ENCODE assay signal across 20 mouse cellular contexts in genomic region chr4:132101152-132101551, GRCm38 (mm10). TPM values are rescaled to one million over a fixed set of nuclear protein-coding genes. Genes with fewer than 3 reads are reported as not detected.
DNase-seq lines count a peak whose midpoint lies in the region; ATAC-seq and TF ChIP-seq lines count a peak whose summit lies in the region.
"Had no signal": no experiment of that assay in that cellular context is flagged by ENCODE, and none has a peak within 500 bp of the region (broad histone marks: within the 10 kb centered on the region; RNA-seq: fewer than 3 reads in every experiment).

No protein-coding gene starts in this region.

- 37% methylated on average over 3 of the region's 3 CpGs for WGBS in cerebellum, adult 2 months
- WGBS in intestine, postnatal 0 days: 34% methylated on average over 3 of the region's 3 CpGs
- WGBS in intestine, embryonic 15.5 days: 27% methylated on average over 3 of the region's 3 CpGs
- 34% methylated on average over 3 of the region's 3 CpGs for WGBS in midbrain, embryonic 14.5 days
- 54% methylated on average over 3 of the region's 3 CpGs for WGBS in midbrain, embryonic 10.5 days
- 34% methylated on average over 3 of the region's 3 CpGs for WGBS in neural tube, embryonic 15.5 days

- no peak overlapping the region for H3K9ac ChIP-seq in intestine, postnatal 0 days (ENCODE audit: low read depth, low read length)
- no peak overlapping the region for H3K9ac ChIP-seq in intestine, embryonic 15.5 days
- H3K9ac ChIP-seq in midbrain, embryonic 14.5 days (replicated peaks; ENCODE audit: low read length): no peak overlapping the region
- H3K9ac ChIP-seq in neural tube, embryonic 15.5 days (replicated peaks): no peak overlapping the region
- H3K9ac ChIP-seq: embryonic facial prominence, embryonic 12.5 days; limb, embryonic 12.5 days had no signal

- no peaks in the 10 kb centered on the region for H3K27me3 ChIP-seq in cerebellum, adult 2 months (ENCODE audit: control insufficient read depth, insufficient read depth, low read length)
- no peaks in the 10 kb centered on the region for H3K27me3 ChIP-seq in intestine, postnatal 0 days (replicated peaks; ENCODE audit: control insufficient read depth, insufficient read depth, low read length)
- H3K27me3 ChIP-seq in intestine, embryonic 15.5 days (replicated peaks): no peaks in the 10 kb centered on the region
- no peaks in the 10 kb centered on the region for H3K27me3 ChIP-seq in midbrain, embryonic 14.5 days (ENCODE audit: control insufficient read depth, insufficient read depth, low read length)
- H3K27me3 ChIP-seq in midbrain, embryonic 10.5 days (ENCODE audit: low read depth, poor library complexity, severe bottlenecking): no peaks in the 10 kb centered on the region
- no peaks in the 10 kb centered on the region for H3K27me3 ChIP-seq in neural tube, embryonic 15.5 days (replicated peaks)
- H3K27me3 ChIP-seq: embryonic facial prominence, embryonic 12.5 days; limb, embryonic 12.5 days had no signal

- H3K36me3 ChIP-seq in intestine, postnatal 0 days (ENCODE audit: control insufficient read depth, insufficient read depth): no peaks in the 10 kb centered on the region
- H3K36me3 ChIP-seq in intestine, embryonic 15.5 days: no peaks in the 10 kb centered on the region
- H3K36me3 ChIP-seq in midbrain, embryonic 14.5 days (ENCODE audit: control insufficient read depth, insufficient read depth, low read length): no peaks in the 10 kb centered on the region
- no peaks in the 10 kb centered on the region for H3K36me3 ChIP-seq in midbrain, embryonic 10.5 days
- no peaks in the 10 kb centered on the region for H3K36me3 ChIP-seq in neural tube, embryonic 15.5 days
- H3K36me3 ChIP-seq: embryonic facial prominence, embryonic 12.5 days; limb, embryonic 12.5 days had no signal

- TF ChIP-seq CTCF in cerebellum, adult 2 months (IDR thresholded peaks at IDR 0.05; ENCODE audit: borderline replicate concordance, insufficient read depth, low read depth, low read length): peak; percentile 33; the same call in 1 of the 2 replicates
- TF ChIP-seq CTCF in intestine, postnatal 0 days (IDR thresholded peaks at IDR 0.05; ENCODE audit: low read depth): peak; percentile 75

- no peak overlapping the region for H3K27ac ChIP-seq in cerebellum, adult 2 months (ENCODE audit: insufficient read depth, low read length)
- no peak overlapping the region for H3K27ac ChIP-seq in intestine, postnatal 0 days (ENCODE audit: low read depth, low read length)
- no peak overlapping the region for H3K27ac ChIP-seq in intestine, embryonic 15.5 days
- no peak overlapping the region for H3K27ac ChIP-seq in midbrain, embryonic 14.5 days (replicated peaks; ENCODE audit: low read depth, low read length)
- no peak overlapping the region for H3K27ac ChIP-seq in midbrain, embryonic 10.5 days (replicated peaks)
- no peak overlapping the region for H3K27ac ChIP-seq in neural tube, embryonic 15.5 days (replicated peaks)
- H3K27ac ChIP-seq: embryonic facial prominence, embryonic 12.5 days; limb, embryonic 12.5 days had no signal

- H3K4me1 ChIP-seq in cerebellum, adult 2 months (ENCODE audit: control insufficient read depth, insufficient read depth, low read length): no peaks in the 10 kb centered on the region
- H3K4me1 ChIP-seq in intestine, postnatal 0 days (replicated peaks; ENCODE audit: control insufficient read depth, insufficient read depth, low read length): no peaks in the 10 kb centered on the region; the same call in 1 of the 2 replicates
- peaks cover 4% of the 10 kb centered on the region; the same call in 1 of the 2 replicates for H3K4me1 ChIP-seq in intestine, embryonic 15.5 days (replicated peaks)
- no peaks in the 10 kb centered on the region for H3K4me1 ChIP-seq in midbrain, embryonic 14.5 days (ENCODE audit: control insufficient read depth, insufficient read depth, low read length)
- H3K4me1 ChIP-seq in midbrain, embryonic 10.5 days: peaks cover 5% of the 10 kb centered on the region
- peaks cover 4% of the 10 kb centered on the region; the same call in 1 of the 2 replicates for H3K4me1 ChIP-seq in neural tube, embryonic 15.5 days
- H3K4me1 ChIP-seq: embryonic facial prominence, embryonic 12.5 days had no signal

- H3K4me3 ChIP-seq in cerebellum, adult 2 months (replicated peaks; ENCODE audit: insufficient read depth, low read depth, low read length): no peak overlapping the region
- no peak overlapping the region for H3K4me3 ChIP-seq in intestine, postnatal 0 days (ENCODE audit: low read depth, low read length)
- no peak overlapping the region for H3K4me3 ChIP-seq in intestine, embryonic 15.5 days (replicated peaks)
- H3K4me3 ChIP-seq in midbrain, embryonic 14.5 days (replicated peaks; ENCODE audit: low read depth, low read length): no peak overlapping the region
- no peak overlapping the region for H3K4me3 ChIP-seq in midbrain, embryonic 10.5 days
- H3K4me3 ChIP-seq in neural tube, embryonic 15.5 days (replicated peaks): no peak overlapping the region
- H3K4me3 ChIP-seq: embryonic facial prominence, embryonic 12.5 days; limb, embryonic 12.5 days; myocyte had no signal

- no peaks in the 10 kb centered on the region for H3K9me3 ChIP-seq in intestine, postnatal 0 days (ENCODE audit: control insufficient read depth)
- no peaks in the 10 kb centered on the region for H3K9me3 ChIP-seq in intestine, embryonic 15.5 days
- no peaks in the 10 kb centered on the region for H3K9me3 ChIP-seq in midbrain, embryonic 14.5 days (ENCODE audit: control insufficient read depth, low read length)
- H3K9me3 ChIP-seq in midbrain, embryonic 10.5 days (replicated peaks): no peaks in the 10 kb centered on the region
- H3K9me3 ChIP-seq in neural tube, embryonic 15.5 days (replicated peaks): no peaks in the 10 kb centered on the region
- H3K9me3 ChIP-seq: embryonic facial prominence, embryonic 12.5 days; limb, embryonic 12.5 days had no signal

- peak in 1 of 2 experiments; percentile 6 for DNase-seq in cerebellum, adult 2 months
- no peak for DNase-seq in cerebellum, adult 9-11 months
- DNase-seq in midbrain, embryonic 14.5 days: peak; percentile 69
- no peak for DNase-seq in midbrain, embryonic 10.5 days (ENCODE audit: low spot score)
- DNase-seq in adrenal gland, adult 8-10 months: no peak
- DNase-seq: adrenal gland, postnatal 25 days; B cell, adult 2 months; cerebellum, adult 18-20 months; heart, adult 11 months; heart, postnatal 36 days had no signal

- TF ChIP-seq POLR2A in cerebellum, adult 2 months (IDR thresholded peaks at IDR 0.05; ENCODE audit: borderline replicate concordance, insufficient read depth, low read length): no peak

- no peak overlapping the region for H3K4me2 ChIP-seq in intestine, postnatal 0 days (replicated peaks; ENCODE audit: low read depth)
- H3K4me2 ChIP-seq in intestine, embryonic 15.5 days (replicated peaks): no peak overlapping the region
- H3K4me2 ChIP-seq in midbrain, embryonic 14.5 days (ENCODE audit: low read length): no peak overlapping the region
- no peak overlapping the region for H3K4me2 ChIP-seq in neural tube, embryonic 15.5 days
- H3K4me2 ChIP-seq: embryonic facial prominence, embryonic 12.5 days; limb, embryonic 12.5 days had no signal

- no peak for ATAC-seq in intestine, postnatal 0 days
- no peak for ATAC-seq in intestine, embryonic 15.5 days
- no peak for ATAC-seq in midbrain, embryonic 14.5 days (ENCODE audit: low FRiP score, low TSS enrichment)
- ATAC-seq in neural tube, embryonic 15.5 days (ENCODE audit: low FRiP score): no peak

RNA-seq across cellular contexts. Expression of gene Epb41, which starts 26.0 kb away (rescaled TPM):
- 174 and 192 TPM in 2 replicates for polyA plus RNA-seq in cerebellum, adult 2 months (2012; rRNA removed)
- 22.2 TPM in 2 replicates for polyA plus RNA-seq in intestine, postnatal 0 days (2015; fragmentation: Nextera tagmentation; extraction: Ambion mirVana)
- polyA plus RNA-seq in intestine, embryonic 15.5 days (2015; fragmentation: Nextera tagmentation; extraction: Ambion mirVana): 50.0 and 54.2 TPM in 2 replicates
- polyA plus RNA-seq in midbrain, embryonic 14.5 days (2014; fragmentation: Nextera tagmentation; extraction: Ambion mirVana): 88.3 and 116 TPM in 2 replicates
- 123 and 167 TPM in 2 replicates for polyA plus RNA-seq in midbrain, embryonic 10.5 days (2016; fragmentation: Nextera tagmentation; extraction: Ambion mirVana)
- 48.1 and 51.3 TPM in 2 replicates for polyA plus RNA-seq in neural tube, embryonic 15.5 days (2015; fragmentation: Nextera tagmentation; extraction: Ambion mirVana)
- total RNA-seq in adrenal gland, adult 8-10 months (2022): 10 to 100 TPM; 44.7 to 57.0 (median 55.7) TPM

RNA-seq across cellular contexts. Expression of gene Gm10300, which starts 26.7 kb away (rescaled TPM):
- polyA plus RNA-seq in cerebellum, adult 2 months (2012; rRNA removed): 0.15 and 0.24 TPM in 2 replicates
- 0.08 and 0.09 TPM in 2 replicates for polyA plus RNA-seq in intestine, postnatal 0 days (2015; fragmentation: Nextera tagmentation; extraction: Ambion mirVana)
- 0.08 and 0.16 TPM in 2 replicates for polyA plus RNA-seq in intestine, embryonic 15.5 days (2015; fragmentation: Nextera tagmentation; extraction: Ambion mirVana)
- not detected in 2 replicates for polyA plus RNA-seq in midbrain, embryonic 14.5 days (2014; fragmentation: Nextera tagmentation; extraction: Ambion mirVana)
- polyA plus RNA-seq in midbrain, embryonic 10.5 days (2016; fragmentation: Nextera tagmentation; extraction: Ambion mirVana): not detected in 2 replicates
- not detected in 2 replicates for polyA plus RNA-seq in neural tube, embryonic 15.5 days (2015; fragmentation: Nextera tagmentation; extraction: Ambion mirVana)
- under 1 TPM; 0.17 to 0.65 (median 0.40) TPM for total RNA-seq in adrenal gland, adult 8-10 months (2022)
- total RNA-seq: layer of hippocampus, postnatal 10 days had no signal
- polyA plus RNA-seq: embryonic facial prominence, embryonic 12.5 days; kidney, embryonic 14.5 days; testis, adult 2 months had no signal

RNA-seq across cellular contexts. Expression of gene Oprd1, which starts 43.1 kb away (rescaled TPM):
- polyA plus RNA-seq in cerebellum, adult 2 months (2012; rRNA removed): 2.4 and 3.0 TPM in 2 replicates
- polyA plus RNA-seq in intestine, postnatal 0 days (2015; fragmentation: Nextera tagmentation; extraction: Ambion mirVana): 0.24 and 0.29 TPM in 2 replicates
- 0.28 and 0.34 TPM in 2 replicates for polyA plus RNA-seq in intestine, embryonic 15.5 days (2015; fragmentation: Nextera tagmentation; extraction: Ambion mirVana)
- polyA plus RNA-seq in midbrain, embryonic 14.5 days (2014; fragmentation: Nextera tagmentation; extraction: Ambion mirVana): 0.08 and 0.15 TPM in 2 replicates
- polyA plus RNA-seq in midbrain, embryonic 10.5 days (2016; fragmentation: Nextera tagmentation; extraction: Ambion mirVana): 0.06 and 0.07 TPM in 2 replicates
- polyA plus RNA-seq in neural tube, embryonic 15.5 days (2015; fragmentation: Nextera tagmentation; extraction: Ambion mirVana): 0.90 and 1.1 TPM in 2 replicates
- 1 to 10 TPM in 2 of 4 experiments, under 1 TPM in 2; 0.70 to 1.4 (median 0.93) TPM for total RNA-seq in adrenal gland, adult 8-10 months (2022)
- total RNA-seq: megakaryocyte progenitor cell, adult 5-6 weeks had no signal
- polyA plus RNA-seq: myocyte had no signal
